Mouse (Mus musculus) gastrocnemius, postnatal 14 days (tissue): ENCODE results near the gene Nkap. TPM values are rescaled to one million over a fixed set of nuclear protein-coding genes. Genes with fewer than 3 reads are reported as not detected.
"Not testable (repeated sequence)": the region's sequence is repeated elsewhere in the genome, so short reads cannot be mapped to it uniquely, and the experiment has no call there.

ENCODE experiments used
- DNase-seq: peaks from one replicate; pipeline ENCODE4 v3.0.0; 2021; ENCODE audit warnings: mixed read lengths
- intact Hi-C: fragments of 180-260 bp; cut with DNase I; formaldehyde crosslinking; loops from one replicate; pipeline ENCODE4 v1.15.1; 2025; ENCODE audit warnings: low total_unique reads
- long read RNA-seq, 2 experiments: library from polyadenylated mRNA; stranded (forward); transcript quantifications; one replicate each; pipeline ENCODE4 v2.0.0; 2021
- total RNA-seq, 2 experiments: library from RNA; stranded (reverse); gene quantifications; 2 replicates each; pipeline ENCODE4 v1.2.3; 2021

The Nkap gene
- total RNA-seq, result 1 to 10 TPM; 6.6 to 7.2 TPM
- long read RNA-seq, experiment 1, full-length matches to known transcripts, result 9 of 12 reads
- long read RNA-seq, experiment 1, partial matches to known transcripts, result 3 of 12 reads
- long read RNA-seq, experiment 1, other reads (novel, unspliced or antisense), result 0 of 12 reads
- long read RNA-seq, experiment 2, full-length matches to known transcripts, result 9 of 9 reads
- long read RNA-seq, experiment 2, partial matches to known transcripts, result 0 of 9 reads
- long read RNA-seq, experiment 2, other reads (novel, unspliced or antisense), result 0 of 9 reads

- peak; percentile 50 for DNase-seq
- intact Hi-C loops, result no loop called here
Measured at GRCm38 (mm10) chrX:37126671-37127358, at the start of gene Nkap. TSS of gene Nkap (plus strand) at chrX:37126795.

- intact Hi-C loops, DNase-seq: not testable (repeated sequence)
Measured at GRCm38 (mm10) chrX:37080345-37080744, 46.2 kb upstream of the Nkap start.

- intact Hi-C loops, result no loop called here
- DNase-seq, result no peak
Measured at GRCm38 (mm10) chrX:37081194-37081593, 45.4 kb upstream of the Nkap start.

GRCm38 (mm10) chrX:37084318-37084926 is 42.2 kb upstream of the Nkap start:
- no peak for DNase-seq
- intact Hi-C loops, result no loop called here

- DNase-seq, result peak; percentile 87
- intact Hi-C loops, result no loop called here
Measured at GRCm38 (mm10) chrX:37084927-37085660, 41.5 kb upstream of the Nkap start, which contains the start of gene Rpl39. TSS of gene Rpl39 (minus strand) at chrX:37085402.

- DNase-seq, result no peak
- intact Hi-C loops, result no loop called here
Measured at GRCm38 (mm10) chrX:37085665-37086064, 40.9 kb upstream of the Nkap start.

GRCm38 (mm10) chrX:37088778-37089177 is 37.8 kb upstream of the Nkap start:
- intact Hi-C loops, result no loop called here
- DNase-seq, result no peak

- intact Hi-C loops, result no loop called here
- DNase-seq, result no peak
Measured at GRCm38 (mm10) chrX:37091457-37091856, 35.1 kb upstream of the Nkap start.

- DNase-seq, result no peak
- intact Hi-C loops, result no loop called here
Measured at GRCm38 (mm10) chrX:37095106-37095768, 31.4 kb upstream of the Nkap start.

GRCm38 (mm10) chrX:37098681-37099080 is 27.9 kb upstream of the Nkap start:
- DNase-seq, result no peak
- intact Hi-C loops, result no loop called here

GRCm38 (mm10) chrX:37103826-37104225 is 22.8 kb upstream of the Nkap start:
- intact Hi-C loops, result no loop called here
- DNase-seq, result no peak

GRCm38 (mm10) chrX:37109526-37110192 is 16.9 kb upstream of the Nkap start:
- no peak for DNase-seq
- intact Hi-C loops, result no loop called here

GRCm38 (mm10) chrX:37110193-37110880 is 16.3 kb upstream of the Nkap start, which contains the start of gene Upf3b:
TSS of gene Upf3b (minus strand) at chrX:37110322.
- intact Hi-C loops, result no loop called here
- DNase-seq, result peak; percentile 90

GRCm38 (mm10) chrX:37110881-37111193 is 15.8 kb upstream of the Nkap start:
- no peak for DNase-seq
- intact Hi-C loops, result no loop called here

- DNase-seq, result no peak
- intact Hi-C loops, result no loop called here
Measured at GRCm38 (mm10) chrX:37117085-37117484, 9.5 kb upstream of the Nkap start.

- no peak for DNase-seq
- intact Hi-C loops, result no loop called here
Measured at GRCm38 (mm10) chrX:37119585-37119984, 7.0 kb upstream of the Nkap start.

- DNase-seq, result no peak
- intact Hi-C loops, result no loop called here
Measured at GRCm38 (mm10) chrX:37120212-37120611, 6.4 kb upstream of the Nkap start.

- intact Hi-C loops, result no loop called here
- DNase-seq, result no peak
Measured at GRCm38 (mm10) chrX:37125511-37125910, 1.1 kb upstream of the Nkap start.

GRCm38 (mm10) chrX:37141732-37142131 is 15.1 kb downstream of the Nkap start:
- intact Hi-C loops, result no loop called here

More at GRCm38 (mm10) chrX:37141732-37142131, 15.1 kb downstream of the Nkap start:
- DNase-seq, result no peak
